ENCODE assay signal across 24 mouse cellular contexts in genomic region chr6:30591851-30592404, GRCm38 (mm10). TPM values are rescaled to one million over a fixed set of nuclear protein-coding genes. Genes with fewer than 3 reads are reported as not detected.
A peak's percentile ranks its signal among the peaks of the same experiment; 100 is the strongest.
DNase-seq lines count a peak whose midpoint lies in the region; ATAC-seq lines count a peak whose summit lies in the region.
"Had no signal": no experiment of that assay in that cellular context is flagged by ENCODE, and none has a peak within 500 bp of the region (broad histone marks: within the 10 kb centered on the region; RNA-seq: fewer than 3 reads in every experiment).

No protein-coding gene starts in this region.

- H3K27ac ChIP-seq in hindbrain, embryonic 13.5 days, result peak overlapping the region; percentile 72
- no peak overlapping the region for H3K27ac ChIP-seq in hindbrain, embryonic 11.5 days (ENCODE audit: low read depth, low read length)
- peak overlapping the region; percentile 36; the same call in 1 of the 2 replicates for H3K27ac ChIP-seq in embryonic facial prominence, embryonic 10.5 days (replicated peaks)
- H3K27ac ChIP-seq in midbrain, embryonic 14.5 days (replicated peaks; ENCODE audit: low read depth, low read length), result peak overlapping the region; percentile 54
- H3K27ac ChIP-seq: embryonic facial prominence, embryonic 12.5 days; liver, embryonic 13.5 days had no signal

- no peaks in the 10 kb centered on the region for H3K36me3 ChIP-seq in hindbrain, embryonic 13.5 days
- H3K36me3 ChIP-seq in hindbrain, embryonic 11.5 days (ENCODE audit: control insufficient read depth, insufficient read depth, low read length), result no peaks in the 10 kb centered on the region
- no peaks in the 10 kb centered on the region for H3K36me3 ChIP-seq in embryonic facial prominence, embryonic 10.5 days (replicated peaks)
- no peaks in the 10 kb centered on the region for H3K36me3 ChIP-seq in midbrain, embryonic 14.5 days (ENCODE audit: control insufficient read depth, insufficient read depth, low read length)
- H3K36me3 ChIP-seq: embryonic facial prominence, embryonic 12.5 days; liver, embryonic 13.5 days had no signal

- H3K4me3 ChIP-seq in hindbrain, embryonic 13.5 days, result no peak overlapping the region
- no peak overlapping the region for H3K4me3 ChIP-seq in hindbrain, embryonic 11.5 days (ENCODE audit: low read depth, low read length)
- no peak overlapping the region for H3K4me3 ChIP-seq in embryonic facial prominence, embryonic 10.5 days
- H3K4me3 ChIP-seq in midbrain, embryonic 14.5 days (replicated peaks; ENCODE audit: low read depth, low read length), result no peak overlapping the region
- H3K4me3 ChIP-seq: embryonic facial prominence, embryonic 12.5 days; liver, embryonic 13.5 days had no signal

- ATAC-seq in hindbrain, embryonic 13.5 days (ENCODE audit: low FRiP score), result no peak
- ATAC-seq in hindbrain, embryonic 11.5 days (ENCODE audit: low FRiP score), result no peak
- ATAC-seq in CD4-positive, CD25-positive, alpha-beta regulatory T cell, adult 4 months, result peak; percentile 92
- no peak for ATAC-seq in midbrain, embryonic 14.5 days (ENCODE audit: low FRiP score, low TSS enrichment)
- no peak for ATAC-seq in cerebellum, adult (ENCODE audit: insufficient number of reproducible peaks, low FRiP score, low TSS enrichment)
- ATAC-seq: forebrain, postnatal 0 days had no signal

- 73% methylated on average over 5 of the region's 5 CpGs for WGBS in hindbrain, embryonic 13.5 days
- WGBS in hindbrain, embryonic 11.5 days, result 73% methylated on average over 5 of the region's 5 CpGs
- WGBS in embryonic facial prominence, embryonic 10.5 days, result 53% methylated on average over 5 of the region's 5 CpGs
- 70% methylated on average over 5 of the region's 5 CpGs for WGBS in midbrain, embryonic 14.5 days

- H3K27me3 ChIP-seq in hindbrain, embryonic 13.5 days, result no peaks in the 10 kb centered on the region
- no peaks in the 10 kb centered on the region for H3K27me3 ChIP-seq in hindbrain, embryonic 11.5 days (ENCODE audit: control insufficient read depth, insufficient read depth, low read length)
- no peaks in the 10 kb centered on the region for H3K27me3 ChIP-seq in embryonic facial prominence, embryonic 10.5 days (replicated peaks; ENCODE audit: low read depth, poor library complexity, severe bottlenecking)
- no peaks in the 10 kb centered on the region for H3K27me3 ChIP-seq in midbrain, embryonic 14.5 days (ENCODE audit: control insufficient read depth, insufficient read depth, low read length)
- H3K27me3 ChIP-seq: embryonic facial prominence, embryonic 12.5 days; liver, embryonic 13.5 days had no signal

- H3K4me1 ChIP-seq in hindbrain, embryonic 13.5 days (replicated peaks), result peaks cover 36% of the 10 kb centered on the region
- no peaks in the 10 kb centered on the region for H3K4me1 ChIP-seq in hindbrain, embryonic 11.5 days (replicated peaks; ENCODE audit: control insufficient read depth, insufficient read depth, low read length)
- peaks cover 22% of the 10 kb centered on the region for H3K4me1 ChIP-seq in embryonic facial prominence, embryonic 10.5 days
- peaks cover 5% of the 10 kb centered on the region for H3K4me1 ChIP-seq in midbrain, embryonic 14.5 days (ENCODE audit: control insufficient read depth, insufficient read depth, low read length)
- H3K4me1 ChIP-seq: liver, embryonic 13.5 days had no signal

- no peak for DNase-seq in hindbrain, embryonic 11.5 days (ENCODE audit: low spot score)
- no peak for DNase-seq in embryonic facial prominence, embryonic 10.5 days (ENCODE audit: low spot score)
- no peak for DNase-seq in midbrain, embryonic 14.5 days
- no peak for DNase-seq in natural killer cell, adult 2 months (ENCODE audit: low spot score in 2 of 2)
- no peak for DNase-seq in adrenal gland, postnatal 4 days (ENCODE audit: low spot score in 2 of 2)
- DNase-seq: adrenal gland, adult 8-10 months; cerebellum, adult 9-11 months; forebrain, postnatal 0 days; gastrocnemius, postnatal 25 days; kidney, adult 18-20 months; kidney, postnatal 4 days; liver, embryonic 13.5 days; thymus, postnatal 36 days had no signal

- H3K4me2 ChIP-seq in hindbrain, embryonic 13.5 days, result no peak overlapping the region
- H3K4me2 ChIP-seq in hindbrain, embryonic 11.5 days (replicated peaks; ENCODE audit: low read depth, low read length), result no peak overlapping the region
- no peak overlapping the region for H3K4me2 ChIP-seq in midbrain, embryonic 14.5 days (ENCODE audit: low read length)
- H3K4me2 ChIP-seq: embryonic facial prominence, embryonic 12.5 days; heart, embryonic 11.5 days; liver, embryonic 13.5 days had no signal

- no peak overlapping the region for H3K9ac ChIP-seq in hindbrain, embryonic 13.5 days
- no peak overlapping the region for H3K9ac ChIP-seq in hindbrain, embryonic 11.5 days (ENCODE audit: low read depth, low read length)
- no peak overlapping the region for H3K9ac ChIP-seq in midbrain, embryonic 14.5 days (replicated peaks; ENCODE audit: low read length)
- H3K9ac ChIP-seq: embryonic facial prominence, embryonic 12.5 days; forebrain, postnatal 0 days; liver, embryonic 13.5 days had no signal

- no peaks in the 10 kb centered on the region for H3K9me3 ChIP-seq in hindbrain, embryonic 13.5 days
- H3K9me3 ChIP-seq in hindbrain, embryonic 11.5 days (ENCODE audit: control insufficient read depth, low read length), result no peaks in the 10 kb centered on the region
- H3K9me3 ChIP-seq in embryonic facial prominence, embryonic 10.5 days, result no peaks in the 10 kb centered on the region
- H3K9me3 ChIP-seq in midbrain, embryonic 14.5 days (ENCODE audit: control insufficient read depth, low read length), result no peaks in the 10 kb centered on the region
- H3K9me3 ChIP-seq: embryonic facial prominence, embryonic 12.5 days; liver, embryonic 13.5 days had no signal

RNA-seq across cellular contexts. Expression of gene Cpa5, which starts 18.9 kb away (rescaled TPM):
- polyA plus RNA-seq in hindbrain, embryonic 13.5 days (2015; fragmentation: Nextera tagmentation; extraction: Ambion mirVana), result not detected in 2 replicates
- polyA plus RNA-seq in hindbrain, embryonic 11.5 days (2014; fragmentation: Nextera tagmentation; extraction: Ambion mirVana), result 0.15 TPM in 1 of 2 replicates, not detected in the other
- polyA plus RNA-seq in CD4-positive, CD25-positive, alpha-beta regulatory T cell, adult 4 months (2017; shearing (Covaris generic)), result not detected
- polyA plus RNA-seq in embryonic facial prominence, embryonic 10.5 days (2016; fragmentation: Nextera tagmentation; extraction: Ambion mirVana), result 0.36 and 0.41 TPM in 2 replicates
- polyA plus RNA-seq in midbrain, embryonic 14.5 days (2014; fragmentation: Nextera tagmentation; extraction: Ambion mirVana), result 0.18 TPM in 1 of 2 replicates, not detected in the other
- not detected for total RNA-seq in adrenal gland, postnatal 4 days (2021)
- total RNA-seq: adrenal gland, adult 8-10 months; ES-E14; forebrain, postnatal 0 days; gastrocnemius, postnatal 25 days; heart, postnatal 25 days; layer of hippocampus, postnatal 25 days; left cerebral cortex, postnatal 36 days had no signal
- polyA plus RNA-seq: forebrain, postnatal 0 days; liver, embryonic 13.5 days; lung, embryonic 16.5 days had no signal

RNA-seq across cellular contexts. Expression of gene Cpa4, which starts 23.8 kb away (rescaled TPM):
- polyA plus RNA-seq in hindbrain, embryonic 13.5 days (2015; fragmentation: Nextera tagmentation; extraction: Ambion mirVana), result 1.4 and 1.5 TPM in 2 replicates
- polyA plus RNA-seq in hindbrain, embryonic 11.5 days (2014; fragmentation: Nextera tagmentation; extraction: Ambion mirVana), result 3.5 and 3.9 TPM in 2 replicates
- not detected for polyA plus RNA-seq in CD4-positive, CD25-positive, alpha-beta regulatory T cell, adult 4 months (2017; shearing (Covaris generic))
- 0.85 and 1.1 TPM in 2 replicates for polyA plus RNA-seq in embryonic facial prominence, embryonic 10.5 days (2016; fragmentation: Nextera tagmentation; extraction: Ambion mirVana)
- 0.98 and 1.2 TPM in 2 replicates for polyA plus RNA-seq in midbrain, embryonic 14.5 days (2014; fragmentation: Nextera tagmentation; extraction: Ambion mirVana)
- total RNA-seq in adrenal gland, postnatal 4 days (2021), result 1 to 10 TPM; 2.9 to 3.2 TPM
- total RNA-seq: ES-E14; gastrocnemius, postnatal 25 days; heart, postnatal 25 days; layer of hippocampus, postnatal 25 days had no signal
- polyA plus RNA-seq: testis, adult 2 months had no signal

RNA-seq across cellular contexts. Expression of gene Cpa1, which starts 47.1 kb away (rescaled TPM):
- 0.71 and 1.1 TPM in 2 replicates for polyA plus RNA-seq in hindbrain, embryonic 13.5 days (2015; fragmentation: Nextera tagmentation; extraction: Ambion mirVana)
- polyA plus RNA-seq in hindbrain, embryonic 11.5 days (2014; fragmentation: Nextera tagmentation; extraction: Ambion mirVana), result 0.11 and 0.28 TPM in 2 replicates
- not detected for polyA plus RNA-seq in CD4-positive, CD25-positive, alpha-beta regulatory T cell, adult 4 months (2017; shearing (Covaris generic))
- polyA plus RNA-seq in embryonic facial prominence, embryonic 10.5 days (2016; fragmentation: Nextera tagmentation; extraction: Ambion mirVana), result 0.26 and 0.34 TPM in 2 replicates
- 0.50 and 0.61 TPM in 2 replicates for polyA plus RNA-seq in midbrain, embryonic 14.5 days (2014; fragmentation: Nextera tagmentation; extraction: Ambion mirVana)
- total RNA-seq in adrenal gland, postnatal 4 days (2021), result 100 to 1,000 TPM in 1 of 2 experiments, under 1 TPM in 1; 0.96 to 609 TPM
- total RNA-seq: adrenal gland, adult 8-10 months; ES-E14; forebrain, postnatal 0 days; gastrocnemius, postnatal 25 days; layer of hippocampus, postnatal 25 days; left cerebral cortex, postnatal 36 days had no signal

RNA-seq across cellular contexts. Expression of gene Cpa2, which starts 50.5 kb away (rescaled TPM):
- 6.9 and 8.7 TPM in 2 replicates for polyA plus RNA-seq in hindbrain, embryonic 13.5 days (2015; fragmentation: Nextera tagmentation; extraction: Ambion mirVana)
- 6.8 and 9.4 TPM in 2 replicates for polyA plus RNA-seq in hindbrain, embryonic 11.5 days (2014; fragmentation: Nextera tagmentation; extraction: Ambion mirVana)
- 1 to 10 TPM; 1.0 to 1.2 TPM for polyA plus RNA-seq in CD4-positive, CD25-positive, alpha-beta regulatory T cell, adult 4 months (2017; shearing (Covaris generic))
- polyA plus RNA-seq in embryonic facial prominence, embryonic 10.5 days (2016; fragmentation: Nextera tagmentation; extraction: Ambion mirVana), result 18.9 and 22.0 TPM in 2 replicates
- polyA plus RNA-seq in midbrain, embryonic 14.5 days (2014; fragmentation: Nextera tagmentation; extraction: Ambion mirVana), result 8.5 and 8.7 TPM in 2 replicates
- total RNA-seq in adrenal gland, postnatal 4 days (2021), result 100 to 1,000 TPM in 1 of 2 experiments, 1 to 10 TPM in 1; 2.1 to 257 TPM
- total RNA-seq: gastrocnemius, postnatal 25 days; heart, postnatal 25 days had no signal
